Mouse (Mus musculus) thymus, postnatal 36 days (tissue): ENCODE data around the gene Rtn4rl2.
A peak's percentile ranks its signal among the peaks of the same experiment; 100 is the strongest.

ENCODE experiments used
- DNase-seq, 2 experiments: peaks; one replicate each; pipeline ENCODE4 v3.0.0; 2022; ENCODE audit warnings: mixed read lengths in 2 of 2

The Rtn4rl2 gene

DNA sequence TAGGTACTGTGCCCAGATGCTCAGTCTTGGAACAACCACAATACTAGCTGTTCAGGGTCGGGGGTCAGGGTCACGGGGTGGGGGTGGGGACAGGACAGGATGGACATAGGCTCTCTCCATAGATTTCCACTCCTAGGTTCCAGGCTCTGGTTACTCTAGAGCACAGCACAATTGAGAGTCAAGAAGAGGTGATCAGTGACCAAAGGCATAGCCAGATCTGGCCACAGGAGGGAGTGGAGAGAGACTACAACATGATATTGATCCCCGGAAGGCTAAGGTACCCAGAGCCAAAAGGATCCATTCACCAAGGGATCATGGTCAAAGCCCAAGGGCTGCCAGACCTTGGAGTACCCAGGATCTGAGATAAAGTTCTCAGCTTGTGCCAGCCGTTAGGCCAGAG is 1.9 kb downstream of the Rtn4rl2 start:
- no peak for DNase-seq

DNA sequence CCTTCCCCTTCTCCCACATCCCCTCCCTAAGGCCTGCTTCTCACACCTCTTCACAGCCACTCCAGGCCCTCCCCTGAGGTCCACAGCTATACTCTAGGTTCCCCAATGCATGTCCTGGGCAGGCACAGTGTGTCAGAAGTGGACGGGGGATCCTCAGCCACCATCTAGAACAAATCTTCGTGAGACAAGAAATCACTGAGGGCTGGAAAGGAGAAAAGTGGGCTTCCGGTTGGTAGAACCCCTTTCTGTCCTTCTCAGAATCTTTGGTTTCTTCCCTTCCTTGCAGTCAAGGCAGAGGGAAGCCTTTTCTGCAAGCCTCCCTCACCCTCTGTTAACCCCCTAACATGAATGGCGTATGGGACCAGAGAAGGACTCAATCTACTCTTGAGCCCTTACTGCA is 2.6 kb downstream of the Rtn4rl2 start:
- DNase-seq: no peak

DNA sequence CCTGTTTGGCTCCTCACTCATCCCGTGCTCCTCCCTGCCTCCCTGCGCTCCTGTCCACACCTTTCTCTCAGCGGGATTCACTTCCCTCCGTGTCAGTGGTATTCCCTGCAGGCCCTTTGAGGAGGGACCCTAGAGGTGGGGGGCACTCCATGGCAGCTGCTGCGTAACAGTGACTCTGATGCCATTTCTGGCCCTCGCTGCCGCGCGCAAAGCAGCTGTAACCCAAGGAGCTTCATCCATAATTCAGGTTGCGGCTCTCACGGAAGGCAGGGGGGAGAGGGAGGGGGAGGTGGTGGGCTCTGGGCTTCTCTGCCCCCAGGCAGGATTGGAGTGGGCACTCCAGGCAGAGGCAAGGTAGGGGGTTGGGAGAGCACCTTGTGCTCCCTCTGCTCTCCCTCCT is 3.0 kb downstream of the Rtn4rl2 start:
- DNase-seq: no peak

DNA sequence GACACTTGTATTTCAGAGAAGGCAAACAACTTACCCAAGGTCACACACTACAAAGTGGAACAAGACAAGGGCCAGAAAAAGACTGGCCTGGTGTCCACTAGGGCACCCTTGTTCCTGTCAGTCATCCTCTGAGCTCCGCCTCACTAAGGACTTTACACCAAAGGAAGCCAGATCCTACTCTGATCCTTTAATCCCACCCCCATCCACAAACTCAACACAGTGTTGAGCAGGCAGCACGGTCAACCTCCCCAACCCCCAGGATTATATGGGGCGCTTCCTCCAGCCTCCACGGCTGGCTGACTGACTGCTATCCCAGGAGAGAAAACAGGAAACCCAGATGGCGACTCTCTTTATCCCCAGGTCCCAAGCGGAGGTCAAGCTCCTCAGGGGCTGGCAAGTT is 3.4 kb downstream of the Rtn4rl2 start:
- DNase-seq: no peak

DNA sequence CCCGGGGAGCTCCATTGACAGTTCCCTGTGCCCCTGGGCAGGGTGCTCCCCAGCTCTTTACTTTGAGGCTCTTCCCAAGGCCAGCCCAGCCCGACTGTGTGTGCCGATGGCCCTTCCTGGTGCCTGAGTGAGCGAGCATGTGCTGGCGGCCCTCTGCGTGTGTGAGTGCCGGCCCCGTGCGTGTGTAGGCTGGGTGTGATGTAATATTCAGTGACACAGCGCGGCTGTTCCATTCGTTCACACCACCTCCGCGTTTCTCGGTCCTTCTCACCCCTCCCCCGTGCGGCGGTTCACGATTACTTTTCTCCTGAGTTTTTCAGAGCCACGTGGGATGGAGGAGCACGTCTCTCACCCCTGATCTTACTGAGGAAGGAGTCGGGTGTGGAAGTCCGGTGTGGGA is 3.9 kb downstream of the Rtn4rl2 start:
- no peak for DNase-seq

DNA sequence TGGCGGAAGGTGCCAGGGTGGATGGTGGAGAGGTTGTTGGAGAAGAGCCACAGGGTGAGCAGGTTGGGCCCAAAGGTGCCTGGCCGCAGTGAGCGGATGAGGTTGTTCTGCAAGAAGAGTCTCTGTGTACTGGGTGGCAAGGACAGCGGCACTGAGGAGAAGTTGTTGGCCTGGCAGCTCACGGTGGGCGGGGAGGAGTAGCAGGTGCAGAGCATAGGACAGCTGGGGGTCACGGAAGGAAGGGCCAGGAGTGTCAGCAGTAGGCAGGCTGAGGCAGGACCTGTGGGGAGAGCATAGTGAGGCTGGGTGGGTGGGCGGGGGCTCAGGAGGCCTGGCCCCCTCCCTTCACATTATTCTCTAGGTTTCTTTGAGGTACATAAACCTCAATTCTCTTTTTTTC is 5.9 kb downstream of the Rtn4rl2 start:
- DNase-seq: no peak

DNA sequence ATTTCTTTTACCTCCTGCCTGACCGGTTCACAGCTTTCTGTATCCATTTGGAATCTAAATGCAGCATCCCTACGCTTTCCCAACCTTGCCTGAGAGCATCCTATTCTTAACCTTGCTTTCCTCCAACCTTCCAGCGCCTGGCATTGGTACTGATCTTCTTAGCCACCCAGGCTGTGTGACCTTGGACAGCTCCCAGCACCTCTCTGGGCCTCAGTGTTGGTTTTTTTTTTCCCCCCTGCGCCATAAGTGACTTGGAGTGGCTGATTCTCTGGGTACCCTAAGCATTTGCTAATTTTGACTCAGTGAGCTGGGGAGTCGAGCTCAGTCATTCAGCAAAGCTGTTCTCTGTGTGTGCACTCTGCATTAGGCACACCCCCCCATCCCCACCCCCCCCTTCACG is 10.7 kb downstream of the Rtn4rl2 start:
- DNase-seq: no peak

DNA sequence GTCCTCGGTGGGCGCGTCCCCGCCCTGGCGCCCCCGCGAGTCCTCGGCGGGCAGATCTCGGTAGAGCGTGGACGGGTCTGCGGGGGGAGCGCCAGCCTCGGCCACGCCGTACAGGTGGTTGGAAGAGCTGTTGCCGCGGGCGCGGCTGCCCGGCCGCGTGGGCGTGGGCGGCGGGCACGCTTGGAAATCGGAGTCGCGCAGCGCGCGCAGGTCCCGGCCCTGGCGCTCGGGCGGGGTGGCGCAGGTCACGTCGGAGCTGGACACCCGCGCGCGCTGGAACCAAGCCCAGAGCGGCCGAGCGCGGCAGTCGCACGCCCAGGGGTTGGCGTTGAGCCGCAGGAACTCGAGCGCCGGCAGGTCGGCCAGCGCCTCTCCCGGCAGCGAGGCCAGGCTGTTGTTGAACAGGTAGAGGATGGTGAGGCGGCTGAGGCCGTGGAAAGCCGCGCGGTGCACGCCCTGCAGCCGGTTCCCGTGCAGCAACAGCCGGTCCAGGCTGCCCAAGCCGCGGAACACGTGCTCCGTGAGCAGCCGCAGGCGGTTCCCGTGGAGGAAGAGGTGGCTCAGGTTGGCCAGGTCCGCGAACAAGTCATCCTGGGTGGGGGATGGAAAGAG is 14.3 kb downstream of the Rtn4rl2 start:
- peak in 1 of 2 experiments; percentile 20 for DNase-seq

DNA sequence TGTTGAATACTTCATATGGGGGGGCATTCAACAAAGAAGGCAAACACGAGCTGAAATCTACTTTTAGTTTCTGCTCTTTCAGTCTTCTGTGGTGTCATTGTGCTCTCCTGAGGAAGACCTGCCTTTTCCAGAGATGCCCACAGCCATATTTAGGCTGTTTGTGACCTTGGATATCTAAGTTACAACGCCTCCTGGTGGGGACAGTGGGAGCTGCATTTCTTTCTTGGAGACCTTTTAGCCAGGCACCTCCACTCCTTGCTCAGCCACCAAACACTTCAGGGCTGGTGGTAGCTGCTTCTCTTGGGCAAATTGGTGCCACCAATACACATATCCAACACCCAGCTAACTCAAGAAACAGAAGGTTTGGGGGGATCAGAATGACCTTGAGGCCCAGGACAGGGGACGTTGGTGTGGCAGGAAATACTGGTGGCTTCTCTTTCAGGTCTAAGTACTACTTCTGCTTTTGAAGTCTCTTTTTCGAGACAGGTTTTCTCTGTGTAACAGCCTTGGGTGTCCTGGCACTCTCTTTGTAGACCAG is 15.8 kb downstream of the Rtn4rl2 start:
- no peak for DNase-seq

DNA sequence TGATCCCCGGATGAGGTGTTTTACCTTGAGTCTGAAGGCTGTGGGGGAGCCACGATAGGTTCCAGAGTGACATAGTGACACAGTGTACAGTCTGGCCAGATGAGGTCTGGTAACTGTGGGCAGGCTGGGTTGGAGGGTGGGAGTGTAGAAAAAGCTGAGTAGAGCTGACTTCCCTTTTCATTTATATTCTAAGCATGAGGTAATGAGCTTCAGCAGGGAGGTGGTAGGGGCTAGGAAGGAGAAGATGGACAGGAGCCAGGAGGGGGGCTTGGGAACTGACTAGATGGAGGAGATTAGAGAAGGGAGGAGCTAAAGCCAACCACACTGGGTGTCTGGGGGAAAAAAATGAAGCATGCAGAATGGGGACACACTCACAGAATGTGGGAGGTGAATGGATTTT is 17.5 kb downstream of the Rtn4rl2 start:
- no peak for DNase-seq

DNA sequence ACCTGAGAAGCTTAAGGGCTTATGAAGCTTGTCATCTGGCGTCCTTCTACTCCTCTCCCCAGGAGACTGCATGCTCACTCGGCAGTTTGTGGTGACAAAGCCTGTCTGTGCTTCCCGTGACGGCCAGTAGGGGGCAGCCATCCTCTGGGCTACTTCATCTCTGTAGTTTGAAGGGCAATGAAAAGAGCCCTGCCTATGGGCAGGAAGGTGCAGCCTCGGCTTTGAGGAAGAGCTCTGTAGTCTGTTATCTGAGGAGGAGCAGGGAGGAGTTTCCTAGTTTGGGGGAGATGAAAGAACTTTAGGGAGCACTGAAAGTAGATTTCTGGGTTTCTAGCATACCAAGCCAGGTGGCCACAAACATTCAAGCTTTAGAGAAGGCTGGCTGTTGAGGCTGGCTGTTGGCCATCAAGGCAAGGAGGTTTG is 18.0 kb downstream of the Rtn4rl2 start:
- DNase-seq: peak; percentile 76 to 78

DNA sequence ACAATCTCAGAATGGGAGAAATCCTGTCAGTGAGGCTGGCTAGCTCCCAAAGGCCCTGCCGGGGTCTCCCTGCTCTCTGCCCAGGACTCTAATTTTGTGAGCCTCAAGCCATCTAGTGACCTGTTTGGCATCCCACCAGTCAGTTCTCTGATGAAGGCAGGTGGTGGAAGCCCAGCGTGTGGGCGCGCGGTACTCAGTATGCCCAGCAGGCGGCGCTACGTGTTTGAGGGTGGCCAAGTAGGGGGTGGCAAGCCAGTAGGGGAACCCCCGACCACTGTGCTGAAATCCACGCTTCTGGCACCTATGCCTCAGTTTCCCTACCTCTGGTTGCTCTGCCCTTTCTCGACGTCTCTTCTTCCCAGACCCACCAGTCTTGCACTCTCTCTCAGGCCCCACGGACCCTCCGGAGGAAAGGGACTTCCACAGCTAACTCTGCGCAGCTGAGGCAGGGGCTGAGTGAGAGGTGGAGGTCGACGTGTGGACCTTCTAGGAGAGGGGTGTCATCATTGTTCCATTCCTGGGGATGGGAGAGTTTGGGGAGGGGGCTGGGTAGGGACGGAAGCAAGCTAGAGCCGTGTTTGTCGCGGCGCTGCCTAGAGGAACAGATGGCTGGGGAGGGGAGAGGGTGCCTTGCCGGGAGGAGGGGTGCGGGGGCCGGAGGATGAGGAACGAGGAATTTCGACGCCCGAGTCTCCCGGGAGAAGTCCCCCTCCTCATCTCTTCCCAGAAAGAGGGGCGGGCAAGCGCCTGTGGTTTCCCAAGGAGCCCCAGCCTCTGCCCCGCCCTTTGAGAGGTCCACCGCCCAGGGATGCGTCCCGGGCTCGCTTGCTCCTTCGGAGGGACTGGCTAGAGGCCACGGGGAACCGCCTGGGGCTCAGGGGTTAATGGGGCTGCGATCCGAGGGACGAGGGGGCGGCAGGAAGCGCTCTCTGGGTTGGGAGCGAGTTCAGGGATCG is 20.6 kb downstream of the Rtn4rl2 start:
- DNase-seq: peak; percentile 57 to 63

DNA sequence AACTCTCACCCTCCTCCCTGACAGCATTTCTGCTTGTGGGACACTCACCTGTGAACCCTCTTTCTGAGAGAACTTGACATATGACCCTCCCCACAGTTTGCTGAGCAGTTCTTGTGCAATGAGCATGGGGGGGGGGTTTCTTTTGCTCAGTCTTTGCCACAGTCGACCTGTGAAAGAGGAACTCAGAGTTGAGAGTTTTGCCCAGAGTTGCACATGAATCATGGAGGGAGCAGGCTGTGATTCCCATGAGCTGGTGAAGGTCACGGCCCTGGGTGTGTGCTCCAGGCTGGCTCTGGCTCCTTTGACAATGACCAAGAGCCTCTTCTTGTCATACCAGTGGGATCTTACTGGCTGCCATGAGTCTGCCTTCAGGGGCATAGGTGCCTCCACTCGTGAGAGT is 24.3 kb downstream of the Rtn4rl2 start:
- no peak for DNase-seq

DNA sequence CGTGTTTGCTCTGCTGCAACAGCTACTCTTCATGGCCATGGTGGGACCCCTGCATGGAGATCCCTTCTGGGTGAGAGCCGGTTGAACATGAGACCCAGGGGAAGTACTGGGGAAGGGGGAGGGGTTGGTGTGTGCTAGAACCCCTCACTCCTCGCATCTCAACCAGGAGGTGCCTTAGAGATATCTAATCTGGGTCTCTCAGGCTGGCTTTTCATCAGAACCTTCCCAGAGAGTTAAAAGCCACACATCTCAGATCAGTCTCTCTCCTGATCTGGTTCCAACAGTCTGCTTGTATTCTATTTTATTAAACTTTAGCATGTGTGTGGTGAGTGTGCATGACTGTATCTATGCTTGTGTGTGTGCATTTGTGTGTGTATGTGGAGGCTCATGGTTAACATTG is 25.1 kb downstream of the Rtn4rl2 start:
- DNase-seq: no peak

DNA sequence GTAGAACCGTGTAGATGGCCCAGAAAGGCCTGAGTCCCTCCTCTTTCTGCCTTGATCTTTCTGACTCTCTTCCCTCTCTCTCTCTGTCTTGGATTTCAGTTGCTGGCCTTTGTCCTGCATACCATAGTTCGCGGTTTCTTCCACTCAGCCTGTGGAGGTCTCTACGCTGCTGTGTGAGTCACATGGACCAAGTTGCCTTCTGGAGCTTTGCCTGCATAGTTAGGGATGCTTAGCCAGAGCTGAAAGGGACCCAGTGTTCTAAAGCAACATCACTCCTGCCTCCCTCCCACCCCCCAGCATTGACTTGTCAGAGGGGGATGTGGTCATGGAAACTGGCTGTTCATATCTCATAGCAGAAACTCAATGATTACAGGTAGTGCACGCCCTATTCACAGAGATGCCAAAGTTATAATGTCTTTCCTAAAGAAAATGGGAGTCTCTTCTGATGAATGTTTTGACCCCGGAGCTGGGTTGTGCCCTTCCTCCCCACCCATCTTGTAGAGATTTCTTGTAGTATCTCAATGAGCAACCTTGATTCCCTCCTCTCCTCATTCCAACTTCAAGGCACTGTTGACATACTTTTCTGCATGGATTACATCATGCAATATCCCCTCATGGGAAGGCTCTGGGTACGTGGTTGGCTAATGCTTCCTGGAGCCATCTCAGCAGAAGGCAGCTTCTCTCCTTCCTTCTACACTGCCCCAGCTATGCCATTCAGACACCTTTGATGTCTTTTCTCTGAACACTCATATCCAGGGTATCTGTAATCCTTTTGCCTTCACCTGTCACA is 26.3 kb downstream of the Rtn4rl2 start:
- DNase-seq: no peak

DNA sequence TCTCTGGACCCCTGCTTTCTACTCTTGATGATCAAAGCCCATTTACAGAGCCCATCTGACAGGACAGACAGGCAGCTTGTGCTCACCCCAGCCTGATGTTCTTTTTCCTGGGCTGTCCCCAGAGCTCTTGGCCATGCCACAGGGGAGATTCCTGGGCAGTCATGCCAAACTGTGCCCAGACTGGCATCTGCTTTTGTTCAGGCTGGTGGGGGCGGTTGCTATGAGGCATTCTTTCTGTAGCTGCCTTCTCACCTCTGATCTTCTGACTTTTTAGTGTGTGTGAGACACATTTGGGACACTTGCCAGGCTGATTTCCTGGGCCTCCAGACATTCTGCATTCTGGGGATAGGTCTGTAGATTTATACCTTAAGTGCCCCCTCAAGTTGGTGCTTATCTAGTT is 28.0 kb downstream of the Rtn4rl2 start:
- DNase-seq: no peak

DNA sequence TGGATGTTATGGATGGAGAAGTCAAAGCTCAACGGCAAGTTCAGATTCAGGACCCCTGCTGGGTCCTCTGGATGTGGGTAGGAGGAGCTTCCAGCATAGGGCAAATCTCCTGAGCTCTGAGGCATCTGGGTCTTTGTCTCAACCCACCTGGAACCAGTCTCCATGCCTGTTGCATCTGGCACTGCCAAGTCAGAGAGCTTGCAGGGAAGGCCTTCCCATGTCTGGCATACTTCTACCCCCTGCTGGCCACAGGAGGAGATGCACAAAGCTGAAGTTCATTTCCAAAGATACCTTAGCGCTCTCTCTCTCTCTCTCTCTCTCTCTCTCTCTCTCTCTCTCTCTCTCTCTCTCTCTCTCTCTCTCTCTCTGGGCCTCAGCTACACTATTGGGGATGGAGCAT is 30.8 kb downstream of the Rtn4rl2 start:
- peak; percentile 53 to 56 for DNase-seq

DNA sequence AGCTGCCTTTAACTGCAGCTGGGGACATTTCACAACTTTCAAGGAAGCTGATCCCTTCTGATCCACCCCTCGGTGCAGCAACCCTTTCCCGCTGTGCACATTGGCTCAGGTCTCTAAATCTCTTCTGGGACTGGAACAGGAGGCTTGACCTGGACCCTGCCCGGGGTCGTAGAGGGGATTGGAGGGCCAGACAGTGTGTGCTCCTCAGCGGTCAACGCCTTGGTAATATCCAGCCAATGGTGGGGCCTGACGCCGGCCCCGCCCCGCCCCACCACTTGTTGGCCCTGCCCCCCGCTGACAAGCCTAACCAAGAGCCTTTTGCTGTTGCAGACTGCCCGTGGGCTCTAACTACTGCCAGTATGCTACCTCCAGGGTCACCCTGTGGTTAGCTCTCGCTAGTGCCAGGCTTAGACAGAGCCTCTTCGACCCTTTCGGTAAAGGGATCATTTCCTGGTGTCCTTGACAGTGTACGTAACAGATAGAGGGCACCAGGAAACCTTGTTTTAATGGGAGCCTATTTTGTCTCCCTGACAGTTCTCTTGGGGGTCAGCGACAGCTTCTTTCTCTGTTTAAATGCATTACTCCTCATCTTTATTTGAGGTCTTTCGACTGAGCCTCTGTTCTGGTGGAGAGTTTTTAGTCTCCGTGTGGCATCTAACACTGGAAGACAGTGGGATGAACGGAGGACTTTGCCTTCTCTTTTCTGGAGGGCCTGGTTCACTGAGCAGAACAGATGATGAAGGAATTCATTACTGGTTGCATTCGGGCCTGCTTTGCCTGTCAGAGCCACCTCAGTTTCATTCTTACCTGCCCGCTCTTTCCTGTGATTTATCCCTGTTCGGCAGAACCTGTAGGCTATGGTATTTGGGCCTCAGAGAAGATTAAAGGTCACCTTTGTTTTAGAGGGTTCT is 35.1 kb downstream of the Rtn4rl2 start:
- no peak for DNase-seq

DNA sequence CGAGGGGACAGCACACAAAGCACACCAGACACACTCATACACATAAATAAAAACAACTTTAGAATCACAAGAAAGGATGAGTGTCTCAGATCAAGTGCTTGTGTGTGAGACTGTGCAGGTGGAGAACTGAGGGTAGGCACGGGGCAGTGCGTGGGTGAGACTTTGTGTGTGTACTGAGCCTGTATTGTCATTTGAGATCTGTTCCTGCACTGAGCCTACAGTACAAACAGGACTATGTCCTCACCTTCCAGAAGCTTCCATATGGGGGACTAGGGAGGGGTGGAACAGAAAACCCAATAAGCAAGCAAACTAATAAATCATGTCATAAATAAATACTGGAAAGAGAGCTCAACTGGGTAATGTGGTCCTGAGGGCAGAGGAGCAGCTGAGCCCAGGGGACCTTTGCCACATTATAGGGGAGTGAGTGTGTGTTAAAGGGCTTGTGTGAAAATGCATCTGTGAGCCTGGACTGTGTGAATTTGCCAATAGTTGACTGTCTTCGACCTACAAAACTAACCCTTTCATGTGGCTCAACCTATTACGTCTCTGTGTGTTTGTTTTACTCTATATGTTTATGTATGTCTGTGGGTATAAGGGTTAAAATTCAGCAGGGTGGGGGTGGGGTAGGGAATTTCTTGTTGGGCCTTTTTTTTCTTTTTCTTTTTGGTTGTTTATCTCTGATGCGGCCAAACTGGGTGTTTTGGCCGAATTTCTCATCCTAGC is 35.9 kb downstream of the Rtn4rl2 start:
- no peak for DNase-seq

DNA sequence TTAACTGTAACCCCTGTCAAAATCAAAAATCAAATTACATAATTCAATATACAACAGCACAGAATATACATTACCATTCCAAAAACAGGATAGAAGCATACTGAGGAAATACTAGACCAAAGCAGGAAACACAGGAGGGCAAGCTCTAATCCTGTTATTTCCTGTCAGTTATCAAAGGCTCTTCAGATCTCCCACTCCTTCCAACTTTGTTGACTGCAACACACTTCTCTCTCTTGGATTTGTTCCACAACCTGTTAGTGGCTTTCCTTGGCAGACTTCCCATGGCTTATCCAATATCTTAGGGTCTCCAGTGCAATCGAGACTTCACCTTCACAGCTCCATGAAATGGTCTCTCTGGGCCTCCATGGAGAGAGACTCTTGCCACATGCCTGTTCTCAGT is 41.3 kb downstream of the Rtn4rl2 start:
- DNase-seq: no peak

DNA sequence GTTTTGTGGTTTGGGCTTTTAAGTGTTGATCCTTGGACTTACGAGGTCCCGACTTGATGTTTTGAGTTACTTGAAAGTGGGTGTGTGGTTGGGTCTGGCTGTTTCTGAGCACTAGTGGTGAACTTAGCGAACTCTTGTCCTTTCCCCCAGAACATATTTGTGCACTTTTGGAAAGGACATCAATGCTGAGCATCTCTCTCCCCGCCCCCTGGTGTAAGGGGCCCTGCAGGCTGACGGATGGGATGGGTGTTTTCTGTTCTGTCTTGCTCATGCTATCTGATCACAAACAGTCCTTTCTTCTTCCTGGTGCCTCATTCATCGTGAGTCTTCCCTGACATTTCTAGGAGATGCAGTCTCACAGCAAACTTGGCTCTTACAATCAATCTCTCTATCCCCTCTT is 42.9 kb downstream of the Rtn4rl2 start:
- peak; percentile 55 to 59 for DNase-seq
